Mouse (Mus musculus) myocyte (in vitro differentiated cells): ENCODE data around the gene Vti1a.

Source experiments
- CEBPB ChIP-seq: IDR thresholded peaks from 2 replicates; pipeline ENCODE4 v1.6.1; 2011; ENCODE audit warnings: mild to moderate bottlenecking, moderate library complexity; ENCODE audit not compliant: poor library complexity, insufficient read depth, severe bottlenecking
- E2F4 ChIP-seq: IDR thresholded peaks from one replicate; pipeline ENCODE4 v1.6.1; 2011; ENCODE audit warnings: mild to moderate bottlenecking, control low read depth, moderate library complexity; ENCODE audit not compliant: insufficient read depth
- MAX ChIP-seq: IDR thresholded peaks from one replicate; pipeline ENCODE4 v1.6.1; 2011; ENCODE audit warnings: low read depth, mild to moderate bottlenecking, control low read depth
- MYOD1 ChIP-seq, 3 experiments: IDR thresholded peaks; one replicate each; pipeline ENCODE4 v1.6.1; 2011; ENCODE audit warnings: control low read depth in 2 of 3, low read depth in 2 of 3, mild to moderate bottlenecking in 2 of 3, moderate library complexity in 1 of 3; ENCODE audit not compliant: insufficient read length in 2 of 3, control insufficient read depth in 1 of 3
- MYOG ChIP-seq, 3 experiments: IDR thresholded peaks; one replicate each; pipeline ENCODE4 v1.6.1; 2011; ENCODE audit warnings: control low read depth in 2 of 3, low read depth in 2 of 3, mild to moderate bottlenecking in 2 of 3; ENCODE audit not compliant: insufficient read length in 2 of 3, control insufficient read depth in 1 of 3, insufficient read depth in 1 of 3
- POLR2A ChIP-seq: IDR thresholded peaks from one replicate; pipeline ENCODE4 v1.6.1; 2011; ENCODE audit warnings: low read depth, mild to moderate bottlenecking, control low read depth, moderate library complexity; ENCODE audit not compliant: insufficient read length
- POLR2AphosphoS2 ChIP-seq: IDR thresholded peaks from one replicate; pipeline ENCODE4 v1.6.1; 2011; ENCODE audit warnings: low read depth, control low read depth; ENCODE audit not compliant: insufficient read length
- TCF12 ChIP-seq: IDR thresholded peaks from one replicate; pipeline ENCODE4 v1.6.1; 2011; ENCODE audit warnings: mild to moderate bottlenecking, control low read depth; ENCODE audit not compliant: poor library complexity, insufficient read depth, severe bottlenecking
- TCF3 ChIP-seq: IDR thresholded peaks from one replicate; pipeline ENCODE4 v1.6.1; 2011; ENCODE audit warnings: low read depth, control low read depth; ENCODE audit not compliant: insufficient read length

GRCm38 (mm10) chr19:55297961-55298360 lies 18.1 kb upstream of the Vti1a start:
- TF ChIP-seq POLR2A (no peak), MYOD1 (IDR thresholded peaks at IDR 0.05; ENCODE audit: control insufficient read depth in 1 of 3, insufficient read length in 2 of 3, low read depth in 2 of 3) (no peak), MAX (no peak), POLR2AphosphoS2 (no peak), TCF12 (no peak), E2F4 (no peak), CEBPB (no peak), TCF3 (no peak), MYOG (IDR thresholded peaks at IDR 0.05; ENCODE audit: control insufficient read depth in 1 of 3, insufficient read depth in 1 of 3, insufficient read length in 2 of 3, low read depth in 2 of 3) (no peak)
